Mouse (Mus musculus) ES-Bruce4 (cell line): Measurements from ENCODE around the gene Nrg3.

ENCODE experiments used
- CTCF ChIP-seq: IDR thresholded peaks from one replicate; pipeline ENCODE4 v1.8.1; 2011; ENCODE audit warnings: low read depth, low read length
- EP300 ChIP-seq: IDR thresholded peaks from 2 replicates; pipeline ENCODE4 v1.6.1; 2011; ENCODE audit warnings: low read depth, low read length; ENCODE audit not compliant: insufficient read depth

DNA sequence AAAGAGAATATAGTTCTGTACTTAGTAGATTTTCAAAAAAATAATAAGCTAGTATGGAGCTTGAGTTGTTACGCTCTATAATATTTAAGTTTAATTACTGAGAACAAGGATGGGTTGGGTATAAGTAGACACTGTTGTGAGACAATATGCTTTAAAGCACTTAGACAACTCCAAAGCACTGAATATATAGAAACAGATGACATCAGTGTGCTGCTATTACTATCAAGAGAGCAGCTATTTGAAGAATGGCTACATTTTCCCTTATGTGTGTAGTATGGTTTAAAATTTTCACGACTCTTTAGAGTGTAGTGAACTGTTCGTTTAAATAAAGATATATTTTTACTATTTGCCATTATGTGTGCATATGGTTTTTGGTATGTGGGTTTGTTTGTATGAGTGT lies 771.9 kb downstream of the Nrg3 start:
- TF ChIP-seq EP300 (no peak), CTCF (no peak)
